Mouse (Mus musculus) ovary, postnatal 14 days (tissue): ENCODE data around the gene Ptrh1.

ENCODE experiments used
- DNase-seq: peaks from one replicate; pipeline ENCODE4 v3.0.0; 2022; ENCODE audit warnings: low spot score

Gene Ptrh1

GRCm38 (mm10) chr2:32798251-32798962 lies 22.8 kb downstream of the Ptrh1 start:
- DNase-seq = no peak

- no peak for DNase-seq
Measured at GRCm38 (mm10) chr2:32808816-32809566, 33.4 kb downstream of the Ptrh1 start.

GRCm38 (mm10) chr2:32811959-32812358 lies 36.4 kb downstream of the Ptrh1 start:
- no peak for DNase-seq

GRCm38 (mm10) chr2:32816497-32816896 lies 40.9 kb downstream of the Ptrh1 start:
- DNase-seq = no peak

- no peak for DNase-seq
Measured at GRCm38 (mm10) chr2:32816946-32817581, 41.5 kb downstream of the Ptrh1 start.

GRCm38 (mm10) chr2:32817589-32817988 lies 42.0 kb downstream of the Ptrh1 start:
- no peak for DNase-seq

GRCm38 (mm10) chr2:32818208-32818607 lies 42.6 kb downstream of the Ptrh1 start:
- DNase-seq = no peak

GRCm38 (mm10) chr2:32821041-32821802 lies 45.6 kb downstream of the Ptrh1 start:
- peak; percentile 10 for DNase-seq

GRCm38 (mm10) chr2:32822643-32823042 lies 47.1 kb downstream of the Ptrh1 start:
- DNase-seq = no peak

GRCm38 (mm10) chr2:32823153-32823552 lies 47.6 kb downstream of the Ptrh1 start:
- DNase-seq = no peak

GRCm38 (mm10) chr2:32823579-32824154 lies 48.1 kb downstream of the Ptrh1 start:
- DNase-seq = no peak

GRCm38 (mm10) chr2:32824181-32824580 lies 48.6 kb downstream of the Ptrh1 start:
- DNase-seq = no peak

GRCm38 (mm10) chr2:32824778-32825177 lies 49.2 kb downstream of the Ptrh1 start:
- DNase-seq = no peak

- no peak for DNase-seq
Measured at GRCm38 (mm10) chr2:32825796-32826195, 50.2 kb downstream of the Ptrh1 start.
